Mouse (Mus musculus) cerebellum, postnatal 25 days (tissue): ENCODE measurements around the gene Slc12a1.
"Not testable (repeated sequence)": the region's sequence is repeated elsewhere in the genome, so short reads cannot be mapped to it uniquely, and the experiment has no call there.

Source experiments
- DNase-seq, 2 experiments: peaks; one replicate each; pipeline ENCODE4 v3.0.0; 2021; ENCODE audit warnings: mixed read lengths in 2 of 2

Slc12a1 gene

GRCm38 (mm10) chr2:125152388-125152787 lies at the start of gene Slc12a1:
Gene Slc12a1 (plus strand): TSS chr2:125152505.
- DNase-seq: no peak

GRCm38 (mm10) chr2:125104491-125104890 lies 47.8 kb upstream of the Slc12a1 start:
- DNase-seq: not testable (repeated sequence)

GRCm38 (mm10) chr2:125106536-125106935 lies 45.8 kb upstream of the Slc12a1 start:
- DNase-seq: not testable (repeated sequence)

GRCm38 (mm10) chr2:125119381-125120110 lies 32.8 kb upstream of the Slc12a1 start:
- peak; percentile 38 to 62 for DNase-seq

GRCm38 (mm10) chr2:125122288-125122623 lies 30.0 kb upstream of the Slc12a1 start:
- no peak for DNase-seq

GRCm38 (mm10) chr2:125122624-125123476 lies 29.5 kb upstream of the Slc12a1 start:
- peak; percentile 76 to 82 for DNase-seq

- peak; percentile 88 to 93 for DNase-seq
Observed at GRCm38 (mm10) chr2:125123477-125123852, 28.8 kb upstream of the Slc12a1 start, which contains the start of gene Myef2. Gene Myef2 (minus strand): TSS chr2:125123661.

- DNase-seq: no peak
Observed at GRCm38 (mm10) chr2:125125824-125126223, 26.5 kb upstream of the Slc12a1 start.

GRCm38 (mm10) chr2:125126792-125127191 lies 25.5 kb upstream of the Slc12a1 start:
- DNase-seq: no peak

- no peak for DNase-seq
Observed at GRCm38 (mm10) chr2:125134113-125134512, 18.2 kb upstream of the Slc12a1 start.

- DNase-seq: peak; percentile 44 to 52
Observed at GRCm38 (mm10) chr2:125135903-125136811, 16.1 kb upstream of the Slc12a1 start, which contains the start of gene Ctxn2. Gene Ctxn2 (plus strand): TSS chr2:125136692.

GRCm38 (mm10) chr2:125136846-125137245 lies 15.5 kb upstream of the Slc12a1 start:
- DNase-seq: no peak

- DNase-seq: no peak
Observed at GRCm38 (mm10) chr2:125142336-125142735, 10.0 kb upstream of the Slc12a1 start.

- DNase-seq: no peak
Observed at GRCm38 (mm10) chr2:125154294-125154693, 2.0 kb downstream of the Slc12a1 start.

- DNase-seq: no peak
Observed at GRCm38 (mm10) chr2:125155504-125155903, 3.2 kb downstream of the Slc12a1 start.

- DNase-seq: no peak
Observed at GRCm38 (mm10) chr2:125162012-125162470, 9.7 kb downstream of the Slc12a1 start.

- peak in 1 of 2 experiments; percentile 8 for DNase-seq
Observed at GRCm38 (mm10) chr2:125178225-125178798, 26.0 kb downstream of the Slc12a1 start.

GRCm38 (mm10) chr2:125187904-125188303 lies 35.6 kb downstream of the Slc12a1 start:
- no peak for DNase-seq

GRCm38 (mm10) chr2:125189197-125189596 lies 36.9 kb downstream of the Slc12a1 start:
- DNase-seq: peak; percentile 68 to 78

- no peak for DNase-seq
Observed at GRCm38 (mm10) chr2:125192905-125193304, 40.6 kb downstream of the Slc12a1 start.

- no peak for DNase-seq
Observed at GRCm38 (mm10) chr2:125196771-125197170, 44.5 kb downstream of the Slc12a1 start.
